Mouse (Mus musculus) lung, postnatal 0 days (tissue): ENCODE data around the gene Ppp2r3a.

Source experiments
- CTCF ChIP-seq: IDR thresholded peaks from 2 replicates; pipeline ENCODE4 v1.5.1; 2016; ENCODE audit warnings: antibody characterized with exemption, mild to moderate bottlenecking
- EP300 ChIP-seq: IDR thresholded peaks from 2 replicates; pipeline ENCODE4 v1.6.1; 2016; ENCODE audit warnings: antibody characterized with exemption, mild to moderate bottlenecking, control low read depth

DNA sequence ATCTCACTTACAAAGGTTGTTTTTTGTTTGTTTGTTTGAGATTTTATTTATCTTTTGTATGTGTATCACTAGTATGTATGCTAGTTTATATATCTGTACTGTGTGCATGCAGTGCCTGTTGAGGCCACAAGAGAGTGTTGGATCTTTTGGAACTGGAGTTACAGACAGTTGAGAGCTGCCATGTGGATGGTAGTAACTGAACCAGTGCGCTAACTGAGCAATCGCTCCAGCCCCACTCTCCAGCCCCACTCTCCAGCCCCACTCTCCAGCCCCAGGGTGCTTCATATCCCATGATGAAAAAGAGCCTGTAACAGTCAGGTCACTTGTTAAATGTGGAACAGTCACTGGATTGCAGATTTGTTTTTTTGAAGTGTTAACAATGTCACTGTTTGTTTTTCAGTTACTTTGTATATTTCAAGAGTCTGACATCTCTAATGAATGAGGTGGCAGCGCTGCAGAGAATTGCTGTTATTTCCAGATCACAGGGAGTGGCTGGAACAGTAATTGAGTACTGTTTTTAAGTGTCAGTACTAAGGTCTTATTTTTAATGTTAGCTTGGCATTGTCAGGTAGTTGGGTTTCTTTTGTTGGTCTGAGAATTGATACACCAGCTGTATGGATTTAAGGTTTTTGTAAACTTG is 171.4 kb downstream of the Ppp2r3a start:
- 0 out of 2 replicates have a peak, but pooled peaks have one; percentile 23 for TF ChIP-seq EP300
- TF ChIP-seq CTCF, result peak; percentile 51
